Mouse (Mus musculus) CD4-positive helper T cell, adult 2 months (primary cell): ENCODE data around the gene Plin3.
"Not testable (repeated sequence)": the region's sequence is repeated elsewhere in the genome, so short reads cannot be mapped to it uniquely, and the experiment has no call there.

Experiments
- DNase-seq: peaks from one replicate; pipeline ENCODE4 v3.0.0-alpha.2; 2012; ENCODE audit warnings: low read depth, missing footprints, low spot score

Plin3 gene

GRCm38 (mm10) chr17:56275842-56276480 lies 16.7 kb downstream of the Plin3 start:
- DNase-seq: peak; percentile 33

- no peak for DNase-seq
Observed at GRCm38 (mm10) chr17:56273986-56274385, 18.7 kb downstream of the Plin3 start.

- no peak for DNase-seq
Observed at GRCm38 (mm10) chr17:56273482-56273881, 19.2 kb downstream of the Plin3 start.

GRCm38 (mm10) chr17:56272644-56273043 lies 20.0 kb downstream of the Plin3 start:
- no peak for DNase-seq

- DNase-seq: no peak
Observed at GRCm38 (mm10) chr17:56271609-56272253, 20.9 kb downstream of the Plin3 start.

- no peak for DNase-seq
Observed at GRCm38 (mm10) chr17:56269741-56270140, 22.9 kb downstream of the Plin3 start.

- peak; percentile 87 for DNase-seq
Observed at GRCm38 (mm10) chr17:56269153-56269630, 23.5 kb downstream of the Plin3 start.

GRCm38 (mm10) chr17:56266271-56266670 lies 26.4 kb downstream of the Plin3 start:
- DNase-seq: peak; percentile 38

- DNase-seq: no peak
Observed at GRCm38 (mm10) chr17:56265869-56266268, 26.8 kb downstream of the Plin3 start.

- no peak for DNase-seq
Observed at GRCm38 (mm10) chr17:56265011-56265410, 27.7 kb downstream of the Plin3 start.

- DNase-seq: peak; percentile 81
Observed at GRCm38 (mm10) chr17:56264020-56264419, 28.7 kb downstream of the Plin3 start.

- DNase-seq: no peak
Observed at GRCm38 (mm10) chr17:56262645-56263094, 30.0 kb downstream of the Plin3 start.

- no peak for DNase-seq
Observed at GRCm38 (mm10) chr17:56261166-56261565, 31.5 kb downstream of the Plin3 start.

GRCm38 (mm10) chr17:56259301-56260037 lies 33.2 kb downstream of the Plin3 start:
- DNase-seq: no peak

- DNase-seq: not testable (repeated sequence)
Observed at GRCm38 (mm10) chr17:56258812-56259211, 33.9 kb downstream of the Plin3 start.

GRCm38 (mm10) chr17:56258269-56258668 lies 34.4 kb downstream of the Plin3 start:
- DNase-seq: not testable (repeated sequence)

- DNase-seq: peak; percentile 35
Observed at GRCm38 (mm10) chr17:56257181-56257894, 35.3 kb downstream of the Plin3 start.

GRCm38 (mm10) chr17:56256239-56256881 lies 36.3 kb downstream of the Plin3 start, which contains the start of gene Fem1a:
TSS of gene Fem1a (plus strand) at chr17:56256810.
- DNase-seq: peak; percentile 99

- DNase-seq: peak; percentile 98
Observed at GRCm38 (mm10) chr17:56255863-56256238, 36.8 kb downstream of the Plin3 start.

- no peak for DNase-seq
Observed at GRCm38 (mm10) chr17:56255429-56255828, 37.2 kb downstream of the Plin3 start.

- no peak for DNase-seq
Observed at GRCm38 (mm10) chr17:56254695-56255094, 38.0 kb downstream of the Plin3 start.
